Mouse (Mus musculus) limb, embryonic 12.5 days (tissue): ENCODE measurements around the gene Dnaja3. TPM values are rescaled to one million over a fixed set of nuclear protein-coding genes. Genes with fewer than 3 reads are reported as not detected.

Experiments
- ATAC-seq: fragments of 200-750 bp; cut with Nextera tagmentation; 2 replicates; pipeline ENCODE4 v1.8.0; 2017; ENCODE audit warnings: low read depth, moderate TSS enrichment; ENCODE audit not compliant: insufficient number of reproducible peaks, insufficient read depth, low FRiP score, low TSS enrichment
- H3K27ac ChIP-seq: fragments of 300-500 bp; sonication (generic); 2 replicates; pipeline ENCODE4 v1.5.1; 2016; ENCODE audit warnings: mild to moderate bottlenecking, moderate library complexity
- H3K27me3 ChIP-seq: fragments of 300-500 bp; sonication (generic); 2 replicates; pipeline ENCODE4 v1.6.1; 2016; ENCODE audit warnings: mild to moderate bottlenecking, moderate library complexity
- H3K36me3 ChIP-seq: fragments of 300-500 bp; sonication (generic); 2 replicates; pipeline ENCODE4 v1.6.1; 2016; ENCODE audit warnings: mild to moderate bottlenecking, moderate library complexity
- H3K4me1 ChIP-seq: fragments of 300-500 bp; sonication (generic); replicated peaks from 2 replicates; pipeline ENCODE4 v1.6.1; 2016
- H3K4me2 ChIP-seq: fragments of 300-500 bp; sonication (generic); 2 replicates; pipeline ENCODE4 v1.6.1; 2016; ENCODE audit warnings: mild to moderate bottlenecking, moderate library complexity
- H3K4me3 ChIP-seq: fragments of 300-500 bp; sonication (generic); replicated peaks from 2 replicates; pipeline ENCODE4 v1.5.1; 2016; ENCODE audit warnings: mild to moderate bottlenecking
- H3K9ac ChIP-seq: fragments of 300-500 bp; sonication (generic); replicated peaks from 2 replicates; pipeline ENCODE4 v1.6.1; 2016; ENCODE audit warnings: mild to moderate bottlenecking, moderate library complexity
- H3K9me3 ChIP-seq: fragments of 300-500 bp; sonication (generic); 2 replicates; pipeline ENCODE4 v1.6.1; 2016; ENCODE audit warnings: mild to moderate bottlenecking, moderate library complexity
- WGBS: fragments of 180-500 bp; shearing (Covaris S2); methylation state at CpG from one replicate; pipeline ENCODE4 v1.1.7; 2016; 5-methylcytosine and 5-hydroxymethylcytosine counted together
- polyA plus RNA-seq: library from polyadenylated mRNA; unstranded; fragments of >200 nt; fragmentation: Nextera tagmentation; extraction: Ambion mirVana; gene quantifications from 2 replicates; pipeline ENCODE4 v1.2.1, GENCODE M21; 2016

Gene Dnaja3
- polyA plus RNA-seq, 1 experiment from 2014 or later: 58.0 TPM

- Histone ChIP-seq H3K4me2 (peak overlapping the region; percentile 88), H3K4me3 (peak overlapping the region; percentile 2; the same call in 1 of the 2 replicates), H3K27ac (peak overlapping the region; percentile 89), H3K4me1 (peaks cover 84% of the 10 kb centered on the region), H3K27me3 (no peaks in the 10 kb centered on the region), H3K9ac (0 out of 2 replicates have a peak overlapping the region, but pooled peaks have one; percentile 8), H3K9me3 (no peaks in the 10 kb centered on the region), H3K36me3 (peaks cover 57% of the 10 kb centered on the region)
- no peak for ATAC-seq
- WGBS: 68% methylated on average over 11 of the region's 11 CpGs
These were observed 4.1 kb downstream of the Dnaja3 start for GRCm38 (mm10) chr16:4643670-4644419.

GRCm38 (mm10) chr16:4645867-4646266 lies 6.1 kb downstream of the Dnaja3 start:
- no peak for ATAC-seq
- Histone ChIP-seq H3K36me3 (peaks cover 77% of the 10 kb centered on the region), H3K4me2 (no peak overlapping the region), H3K27ac (peak overlapping the region; percentile 74; the same call in 1 of the 2 replicates), H3K4me3 (no peak overlapping the region), H3K4me1 (peaks cover 99% of the 10 kb centered on the region), H3K27me3 (no peaks in the 10 kb centered on the region), H3K9me3 (no peaks in the 10 kb centered on the region), H3K9ac (no peak overlapping the region)
- 79% methylated on average over 4 of the region's 4 CpGs for WGBS

- peaks cover 99% of the 10 kb centered on the region for H3K4me1 ChIP-seq
- no peaks in the 10 kb centered on the region for H3K9me3 ChIP-seq
- peaks cover 80% of the 10 kb centered on the region for H3K36me3 ChIP-seq
- peak overlapping the region; percentile 6; the same call in 1 of the 2 replicates for H3K4me2 ChIP-seq
- H3K9ac ChIP-seq: no peak overlapping the region
- H3K27me3 ChIP-seq: no peaks in the 10 kb centered on the region
- ATAC-seq: no peak
- no peak overlapping the region for H3K4me3 ChIP-seq
- peak overlapping the region; percentile 74 for H3K27ac ChIP-seq
- WGBS: 66% methylated on average over 4 of the region's 4 CpGs
These were observed 7.0 kb downstream of the Dnaja3 start for GRCm38 (mm10) chr16:4646831-4647230.

- no peak for ATAC-seq
- peak overlapping the region; percentile 6; the same call in 1 of the 2 replicates for H3K4me2 ChIP-seq
- no peaks in the 10 kb centered on the region for H3K9me3 ChIP-seq
- H3K4me3 ChIP-seq: no peak overlapping the region
- peaks cover 85% of the 10 kb centered on the region for H3K36me3 ChIP-seq
- H3K9ac ChIP-seq: no peak overlapping the region
- WGBS: 73% methylated on average over 13 of the region's 13 CpGs
- peak overlapping the region; percentile 74 for H3K27ac ChIP-seq
- peaks cover 99% of the 10 kb centered on the region for H3K4me1 ChIP-seq
- H3K27me3 ChIP-seq: no peaks in the 10 kb centered on the region
These were observed 7.9 kb downstream of the Dnaja3 start for GRCm38 (mm10) chr16:4647651-4648141.

- peaks cover 85% of the 10 kb centered on the region for H3K36me3 ChIP-seq
- H3K4me1 ChIP-seq: peaks cover 99% of the 10 kb centered on the region
- H3K9me3 ChIP-seq: no peaks in the 10 kb centered on the region
- 90% methylated on average over 28 of the region's 28 CpGs for WGBS
- peak overlapping the region; percentile 97 for H3K27ac ChIP-seq
- no peak for ATAC-seq
- H3K4me2 ChIP-seq: no peak overlapping the region
- H3K27me3 ChIP-seq: no peaks in the 10 kb centered on the region
- H3K9ac ChIP-seq: no peak overlapping the region
- H3K4me3 ChIP-seq: no peak overlapping the region
These were observed 8.7 kb downstream of the Dnaja3 start for GRCm38 (mm10) chr16:4648416-4649023.

GRCm38 (mm10) chr16:4649211-4649610 lies 9.4 kb downstream of the Dnaja3 start:
- H3K9me3 ChIP-seq: no peaks in the 10 kb centered on the region
- no peak overlapping the region for H3K4me3 ChIP-seq
- ATAC-seq: no peak
- H3K4me2 ChIP-seq: no peak overlapping the region
- no peak overlapping the region; the same call in 1 of the 2 replicates for H3K9ac ChIP-seq
- H3K27ac ChIP-seq: peak overlapping the region; percentile 97
- H3K27me3 ChIP-seq: no peaks in the 10 kb centered on the region
- WGBS: 85% methylated on average over 5 of the region's 5 CpGs
- H3K4me1 ChIP-seq: peaks cover 99% of the 10 kb centered on the region
- peaks cover 83% of the 10 kb centered on the region for H3K36me3 ChIP-seq

GRCm38 (mm10) chr16:4649692-4650091 lies 9.9 kb downstream of the Dnaja3 start:
- no peak for ATAC-seq
- peaks cover 81% of the 10 kb centered on the region for H3K36me3 ChIP-seq
- WGBS: 90% methylated on average over 11 of the region's 11 CpGs
- H3K27me3 ChIP-seq: no peaks in the 10 kb centered on the region
- no peaks in the 10 kb centered on the region for H3K9me3 ChIP-seq
- H3K4me1 ChIP-seq: peaks cover 99% of the 10 kb centered on the region
- no peak overlapping the region for H3K4me3 ChIP-seq
- peak overlapping the region; percentile 97 for H3K27ac ChIP-seq
- H3K9ac ChIP-seq: no peak overlapping the region; the same call in 1 of the 2 replicates
- H3K4me2 ChIP-seq: no peak overlapping the region

- peaks cover 83% of the 10 kb centered on the region for H3K36me3 ChIP-seq
- H3K27me3 ChIP-seq: no peaks in the 10 kb centered on the region
- H3K4me3 ChIP-seq: no peak overlapping the region
- no peak for ATAC-seq
- peaks cover 99% of the 10 kb centered on the region for H3K4me1 ChIP-seq
- peak overlapping the region; percentile 97 for H3K27ac ChIP-seq
- H3K9ac ChIP-seq: no peak overlapping the region; the same call in 1 of the 2 replicates
- no peak overlapping the region for H3K4me2 ChIP-seq
- 88% methylated on average over 3 of the region's 3 CpGs for WGBS
- H3K9me3 ChIP-seq: no peaks in the 10 kb centered on the region
These were observed 10.4 kb downstream of the Dnaja3 start for GRCm38 (mm10) chr16:4650161-4650560.

- WGBS: 76% methylated on average over 1 of the region's 1 CpGs
- ATAC-seq: no peak
- Histone ChIP-seq H3K4me3 (no peak overlapping the region), H3K9ac (no peak overlapping the region; the same call in 1 of the 2 replicates), H3K27me3 (no peaks in the 10 kb centered on the region), H3K4me1 (peaks cover 99% of the 10 kb centered on the region), H3K9me3 (no peaks in the 10 kb centered on the region), H3K27ac (peak overlapping the region; percentile 97), H3K4me2 (peak overlapping the region; percentile 44), H3K36me3 (peaks cover 84% of the 10 kb centered on the region)
These were observed 11.3 kb downstream of the Dnaja3 start for GRCm38 (mm10) chr16:4651081-4651480.

- Histone ChIP-seq H3K27ac (peak overlapping the region; percentile 97), H3K27me3 (no peaks in the 10 kb centered on the region), H3K9me3 (no peaks in the 10 kb centered on the region), H3K4me3 (no peak overlapping the region), H3K9ac (peak overlapping the region; percentile 27; the same call in 1 of the 2 replicates), H3K4me2 (peak overlapping the region; percentile 44), H3K36me3 (peaks cover 80% of the 10 kb centered on the region), H3K4me1 (peaks cover 99% of the 10 kb centered on the region)
- WGBS: 7% methylated on average over 7 of the region's 7 CpGs
- ATAC-seq: peak; percentile 93
These were observed 11.8 kb downstream of the Dnaja3 start for GRCm38 (mm10) chr16:4651624-4652023.

GRCm38 (mm10) chr16:4652707-4653416 lies 13.1 kb downstream of the Dnaja3 start:
- Histone ChIP-seq H3K4me2 (peak overlapping the region; percentile 44), H3K27me3 (no peaks in the 10 kb centered on the region), H3K36me3 (peaks cover 67% of the 10 kb centered on the region), H3K27ac (peak overlapping the region; percentile 97), H3K9me3 (no peaks in the 10 kb centered on the region), H3K4me1 (peaks cover 99% of the 10 kb centered on the region), H3K4me3 (no peak overlapping the region), H3K9ac (peak overlapping the region; percentile 19)
- ATAC-seq: no peak
- 44% methylated on average over 4 of the region's 4 CpGs for WGBS
